Mouse (Mus musculus) forebrain, embryonic 16.5 days (tissue): ENCODE measurements around the gene Kcnmb1. TPM values are rescaled to one million over a fixed set of nuclear protein-coding genes. Genes with fewer than 3 reads are reported as not detected.

ENCODE experiments used
- polyA plus RNA-seq: library from polyadenylated mRNA; unstranded; fragments of >200 nt; fragmentation: Nextera tagmentation; extraction: Ambion mirVana; gene quantifications from 2 replicates; pipeline ENCODE4 v1.2.1, GENCODE M21; 2015

Kcnmb1 gene
- polyA plus RNA-seq, 1 experiment from 2014 or later = 0.18 TPM

Other genes starting within 250 kb of the Kcnmb1 start
- gene Kcnip1, start 30.1 kb downstream of the Kcnmb1 start, polyA plus RNA-seq = 47.8 and 61.8 TPM in 2 replicates
- 1.7 and 1.8 TPM in 2 replicates for gene Lcp2, start 83.9 kb downstream of the Kcnmb1 start, polyA plus RNA-seq
- gene 4930469K13Rik, start 135.5 kb downstream of the Kcnmb1 start, polyA plus RNA-seq = not detected in 2 replicates
- 0.14 TPM in 1 of 2 replicates, not detected in the other for gene Foxi1, start 245.1 kb downstream of the Kcnmb1 start, polyA plus RNA-seq